Mouse (Mus musculus) lung, embryonic 16.5 days (tissue): ENCODE results near the gene Gm10300. TPM values are rescaled to one million over a fixed set of nuclear protein-coding genes. Genes with fewer than 3 reads are reported as not detected.

ENCODE experiments used
- ATAC-seq: fragments of 200-750 bp; cut with Nextera tagmentation; 2 replicates; pipeline ENCODE4 v1.8.0; 2017; ENCODE audit warnings: low read depth, mild to moderate bottlenecking, moderate library complexity
- H3K27ac ChIP-seq: fragments of 300-500 bp; sonication (generic); 2 replicates; pipeline ENCODE4 v1.5.1; 2014; ENCODE audit warnings: mild to moderate bottlenecking, control low read depth, low read length
- H3K27me3 ChIP-seq: fragments of 300-500 bp; sonication (generic); 2 replicates; pipeline ENCODE4 v1.6.1; 2014; ENCODE audit warnings: low read depth, low read length, mixed read lengths; ENCODE audit not compliant: control insufficient read depth, insufficient read depth
- H3K36me3 ChIP-seq: fragments of 300-500 bp; sonication (generic); 2 replicates; pipeline ENCODE4 v1.6.1; 2014; ENCODE audit warnings: low read length; ENCODE audit not compliant: control insufficient read depth, insufficient read depth
- H3K4me1 ChIP-seq: fragments of 300-500 bp; sonication (generic); replicated peaks from 2 replicates; pipeline ENCODE4 v1.6.1; 2014; ENCODE audit warnings: low read length, mixed read lengths; ENCODE audit not compliant: control insufficient read depth, insufficient read depth
- H3K4me2 ChIP-seq: fragments of 300-500 bp; sonication (generic); 2 replicates; pipeline ENCODE4 v1.6.1; 2014; ENCODE audit warnings: low read depth, low read length, control low read depth
- H3K4me3 ChIP-seq: fragments of 300-500 bp; sonication (generic); 2 replicates; pipeline ENCODE4 v1.5.1; 2014; ENCODE audit warnings: mild to moderate bottlenecking, low read length, control low read depth
- H3K9ac ChIP-seq: fragments of 300-500 bp; sonication (generic); 2 replicates; pipeline ENCODE4 v1.6.1; 2014; ENCODE audit warnings: low read length, control low read depth
- H3K9me3 ChIP-seq: fragments of 300-500 bp; sonication (generic); 2 replicates; pipeline ENCODE4 v1.6.1; 2016; ENCODE audit warnings: low read length; ENCODE audit not compliant: control insufficient read depth
- WGBS: fragments of 180-500 bp; shearing (Covaris S2); extraction: QIAGEN DNeasy Blood & Tissue Kit; methylation state at CpG from one replicate; pipeline ENCODE4 v1.1.7; 2014; 5-methylcytosine and 5-hydroxymethylcytosine counted together
- polyA plus RNA-seq: library from polyadenylated mRNA; unstranded; fragments of >200 nt; fragmentation: Nextera tagmentation; extraction: Ambion mirVana; gene quantifications from 2 replicates; pipeline ENCODE4 v1.2.1, GENCODE M21; 2015

The Gm10300 gene
- polyA plus RNA-seq, 1 experiment from 2014 or later, result 0.10 TPM

GRCm38 (mm10) chr4:132037137-132037536, 37.4 kb upstream of the Gm10300 start:
- H3K27ac ChIP-seq, result no peak overlapping the region
- H3K4me2 ChIP-seq, result no peak overlapping the region
- no peak overlapping the region for H3K4me3 ChIP-seq
- peaks cover 3% of the 10 kb centered on the region; the same call in 1 of the 2 replicates for H3K4me1 ChIP-seq
- no peak overlapping the region for H3K9ac ChIP-seq
- H3K9me3 ChIP-seq, result no peaks in the 10 kb centered on the region
- H3K36me3 ChIP-seq, result no peaks in the 10 kb centered on the region
- 64% methylated on average over 5 of the region's 5 CpGs for WGBS
- H3K27me3 ChIP-seq, result no peaks in the 10 kb centered on the region
- ATAC-seq, result no peak

- Histone ChIP-seq H3K27me3 (no peaks in the 10 kb centered on the region), H3K9me3 (no peaks in the 10 kb centered on the region), H3K27ac (no peak overlapping the region), H3K4me1 (peaks cover 3% of the 10 kb centered on the region; the same call in 1 of the 2 replicates), H3K4me2 (no peak overlapping the region), H3K36me3 (no peaks in the 10 kb centered on the region), H3K9ac (no peak overlapping the region), H3K4me3 (no peak overlapping the region)
- no peak for ATAC-seq
- WGBS, result 46% methylated on average over 7 of the region's 7 CpGs
Measured at GRCm38 (mm10) chr4:132037991-132038390, 36.5 kb upstream of the Gm10300 start.

DNA sequence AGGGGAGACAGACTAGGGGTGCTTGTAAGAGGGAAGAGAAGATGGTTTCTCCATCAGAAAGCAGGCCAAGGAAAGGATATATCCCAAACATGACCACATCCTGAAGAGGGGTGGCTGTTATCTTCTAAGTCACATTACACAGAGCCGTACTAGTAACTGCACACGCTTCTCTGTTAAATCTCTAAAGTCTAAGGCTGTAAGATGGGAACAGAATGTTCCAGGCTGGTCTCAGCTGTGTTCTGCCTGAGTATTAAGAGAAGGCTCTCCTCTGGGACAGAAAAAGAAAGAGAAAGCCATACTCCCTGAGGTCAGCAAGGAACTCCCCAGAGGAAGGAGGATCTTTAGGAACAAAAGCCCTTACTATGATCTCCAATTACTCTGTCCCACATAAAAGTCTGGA, 35.7 kb upstream of the Gm10300 start:
- Histone ChIP-seq H3K36me3 (no peaks in the 10 kb centered on the region), H3K9ac (no peak overlapping the region), H3K4me2 (no peak overlapping the region), H3K27ac (no peak overlapping the region), H3K4me1 (peaks cover 3% of the 10 kb centered on the region; the same call in 1 of the 2 replicates), H3K9me3 (no peaks in the 10 kb centered on the region), H3K4me3 (no peak overlapping the region), H3K27me3 (no peaks in the 10 kb centered on the region)
- no peak for ATAC-seq
- 78% methylated on average over 2 of the region's 2 CpGs for WGBS

DNA sequence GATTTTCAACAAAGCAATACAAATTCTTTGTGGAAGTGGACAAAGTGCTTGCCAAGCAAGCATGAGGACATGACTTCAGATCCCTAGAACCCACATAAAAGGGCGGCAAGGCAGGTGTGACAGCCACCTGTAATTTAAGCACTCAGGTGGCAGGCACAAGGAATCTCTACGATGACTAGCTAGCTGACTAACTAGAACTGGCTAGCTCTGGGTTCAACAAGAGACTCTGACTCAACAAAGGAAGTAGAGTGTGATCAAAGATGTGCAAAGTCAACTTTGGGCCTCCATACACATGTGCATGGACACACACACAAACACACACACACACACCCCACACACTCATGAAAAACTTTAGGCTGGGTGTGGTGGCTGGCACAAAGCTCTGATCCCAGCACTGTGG, 35.0 kb upstream of the Gm10300 start:
- WGBS, result 63% methylated on average over 2 of the region's 2 CpGs
- H3K4me2 ChIP-seq, result no peak overlapping the region
- no peak overlapping the region for H3K9ac ChIP-seq
- peaks cover 7% of the 10 kb centered on the region; the same call in 1 of the 2 replicates for H3K4me1 ChIP-seq
- no peak for ATAC-seq
- H3K4me3 ChIP-seq, result no peak overlapping the region
- H3K36me3 ChIP-seq, result no peaks in the 10 kb centered on the region
- no peaks in the 10 kb centered on the region for H3K9me3 ChIP-seq
- peak overlapping the region; percentile 66 for H3K27ac ChIP-seq
- H3K27me3 ChIP-seq, result no peaks in the 10 kb centered on the region

GRCm38 (mm10) chr4:132039975-132040645, 34.4 kb upstream of the Gm10300 start:
- ATAC-seq, result peak; percentile 31; the same call in 1 of the 2 replicates
- H3K9me3 ChIP-seq, result no peaks in the 10 kb centered on the region
- H3K4me1 ChIP-seq, result peaks cover 7% of the 10 kb centered on the region; the same call in 1 of the 2 replicates
- peak overlapping the region; percentile 66 for H3K27ac ChIP-seq
- H3K36me3 ChIP-seq, result no peaks in the 10 kb centered on the region
- H3K27me3 ChIP-seq, result no peaks in the 10 kb centered on the region
- no peak overlapping the region for H3K4me2 ChIP-seq
- H3K9ac ChIP-seq, result no peak overlapping the region
- H3K4me3 ChIP-seq, result no peak overlapping the region
- WGBS, result 53% methylated on average over 8 of the region's 8 CpGs

- Histone ChIP-seq H3K9ac (no peak overlapping the region), H3K9me3 (no peaks in the 10 kb centered on the region), H3K27ac (no peak overlapping the region), H3K36me3 (no peaks in the 10 kb centered on the region), H3K4me1 (peaks cover 7% of the 10 kb centered on the region; the same call in 1 of the 2 replicates), H3K4me3 (no peak overlapping the region), H3K4me2 (no peak overlapping the region), H3K27me3 (no peaks in the 10 kb centered on the region)
- WGBS, result 63% methylated on average over 6 of the region's 6 CpGs
- no peak for ATAC-seq
Measured at GRCm38 (mm10) chr4:132041471-132042332, 32.8 kb upstream of the Gm10300 start.

DNA sequence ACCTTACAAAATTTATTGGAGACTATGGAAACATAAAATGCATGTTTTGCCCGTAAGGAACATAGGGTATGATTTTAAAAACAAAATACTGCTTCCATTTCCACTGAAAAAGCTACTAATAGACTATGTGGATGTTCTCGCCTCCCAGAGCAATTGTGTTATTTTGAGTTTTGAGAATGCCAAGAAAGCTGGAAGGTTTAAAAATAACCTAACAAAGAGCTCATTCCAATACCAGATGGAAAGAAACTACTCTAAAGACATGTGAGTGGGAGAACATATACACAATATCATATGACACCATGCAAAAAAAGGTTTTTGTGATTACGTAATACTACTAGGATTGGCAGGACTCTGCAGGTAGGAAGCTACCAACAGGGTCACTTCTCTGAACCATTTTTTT, 30.8 kb upstream of the Gm10300 start:
- no peak overlapping the region for H3K4me2 ChIP-seq
- no peaks in the 10 kb centered on the region for H3K27me3 ChIP-seq
- no peak for ATAC-seq
- H3K4me1 ChIP-seq, result peaks cover 7% of the 10 kb centered on the region; the same call in 1 of the 2 replicates
- H3K9ac ChIP-seq, result no peak overlapping the region
- H3K9me3 ChIP-seq, result no peaks in the 10 kb centered on the region
- H3K4me3 ChIP-seq, result no peak overlapping the region
- H3K27ac ChIP-seq, result no peak overlapping the region
- H3K36me3 ChIP-seq, result no peaks in the 10 kb centered on the region
- WGBS, result 80% methylated on average over 3 of the region's 3 CpGs

DNA sequence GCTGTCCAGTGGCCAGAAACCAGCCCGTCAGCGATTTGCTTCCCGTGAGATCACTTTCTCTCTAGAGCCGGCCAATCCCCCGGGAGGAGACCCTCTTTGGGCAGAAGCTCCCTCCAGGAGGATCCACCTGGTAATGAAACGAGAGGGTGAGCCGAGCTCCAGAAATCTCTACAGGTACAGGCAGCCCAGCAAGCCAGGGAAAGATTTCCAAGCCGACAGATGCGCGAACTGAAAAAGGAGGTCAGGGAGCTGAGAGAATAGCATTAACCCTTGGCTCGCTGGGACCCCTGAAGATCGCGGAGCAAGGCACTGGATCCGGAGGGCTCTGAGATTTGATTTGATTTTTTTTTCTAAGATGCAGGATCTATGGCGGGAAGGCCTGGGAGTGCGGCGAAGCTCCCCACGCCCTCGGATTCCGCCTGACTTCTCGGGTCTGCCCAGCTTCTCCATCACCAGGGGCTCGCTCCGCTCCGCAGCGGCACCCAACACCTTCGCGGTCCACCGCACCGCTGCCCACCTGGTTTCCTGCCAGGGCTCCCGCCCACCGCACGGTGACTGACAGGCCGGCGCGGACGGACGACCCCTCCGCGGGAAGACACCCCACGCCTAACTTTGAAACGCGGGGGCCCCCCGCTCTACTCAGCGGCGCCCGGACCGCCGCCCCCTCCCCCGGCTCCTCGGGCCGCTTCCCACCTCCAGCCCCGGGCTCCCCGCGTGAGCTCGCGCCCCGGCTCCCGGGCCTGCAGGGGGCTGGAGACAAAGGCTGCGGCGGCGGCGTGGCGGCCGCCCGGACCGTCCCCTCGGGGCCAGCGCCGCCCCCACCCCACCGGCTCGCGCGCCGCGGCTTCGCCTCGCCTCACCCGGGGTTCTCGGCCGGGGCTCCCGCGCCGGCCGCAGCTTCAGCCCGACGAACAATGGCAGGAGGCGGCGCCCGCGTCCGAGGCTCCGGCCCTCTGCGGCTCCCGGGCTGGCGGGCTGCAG, 26.2 kb upstream of the Gm10300 start:
- Histone ChIP-seq H3K27me3 (no peaks in the 10 kb centered on the region), H3K9me3 (no peaks in the 10 kb centered on the region), H3K27ac (peak overlapping the region; percentile 77), H3K9ac (peak overlapping the region; percentile 90), H3K4me1 (peaks cover 8% of the 10 kb centered on the region; the same call in 1 of the 2 replicates), H3K36me3 (no peaks in the 10 kb centered on the region), H3K4me3 (peak overlapping the region; percentile 86), H3K4me2 (peak overlapping the region; percentile 67)
- WGBS, result under 1% methylated on average over 70 of the region's 95 CpGs
- ATAC-seq, result peak; percentile 59
